Mouse (Mus musculus) ES-Bruce4 (cell line): ENCODE measurements around the gene Bmf.

Experiments
- CTCF ChIP-seq: IDR thresholded peaks from one replicate; pipeline ENCODE4 v1.8.1; 2011; ENCODE audit warnings: low read depth, low read length
- POLR2A ChIP-seq: IDR thresholded peaks from one replicate; pipeline ENCODE4 v1.8.1; 2011; ENCODE audit warnings: low read length; ENCODE audit not compliant: insufficient read depth

DNA sequence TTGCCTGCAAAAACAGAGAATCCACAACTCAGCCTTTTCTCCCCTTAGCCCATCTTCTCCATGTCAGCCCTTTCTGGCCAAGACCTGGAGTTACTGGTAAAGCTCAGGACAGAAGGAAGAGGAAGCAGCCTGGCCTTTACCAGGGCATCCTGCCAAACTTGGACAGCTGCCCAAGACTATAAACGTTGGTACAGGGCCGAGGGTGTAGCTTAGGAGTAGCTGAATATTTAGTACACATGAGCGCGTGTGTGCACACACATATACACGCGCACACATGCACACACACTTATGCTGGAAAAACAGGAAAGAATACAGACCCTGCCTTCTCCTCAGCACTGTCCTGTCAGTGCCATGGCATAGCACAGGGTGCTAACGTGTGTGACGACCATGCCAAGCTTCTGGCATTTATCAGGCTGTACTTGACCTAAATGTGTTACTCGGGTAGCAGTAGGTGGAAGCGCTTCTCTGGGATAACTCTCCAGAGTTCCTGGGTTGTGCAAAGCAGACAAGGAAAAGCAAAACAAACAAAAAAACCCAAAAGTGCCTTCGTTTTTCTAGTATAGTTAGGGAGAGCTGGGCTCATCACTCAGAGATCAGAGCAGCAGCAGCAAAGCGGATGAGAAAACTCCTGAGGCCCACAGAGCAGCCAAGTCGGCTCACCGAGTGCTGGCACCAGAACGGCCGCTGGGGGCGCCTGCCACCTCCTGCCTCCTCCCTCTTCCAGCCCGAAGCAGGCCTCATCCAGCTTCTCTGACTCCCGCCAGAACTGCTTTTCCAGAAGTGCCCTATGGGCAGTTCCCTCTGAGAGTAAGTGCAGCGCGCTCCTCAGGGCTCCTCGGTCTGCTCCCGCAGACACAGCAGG, 4.0 kb downstream of the Bmf start:
- TF ChIP-seq POLR2A (no peak), CTCF (peak; percentile 69)
